Mouse (Mus musculus): Measurements from ENCODE around the gene Dhrs7b. TPM values are rescaled to one million over a fixed set of nuclear protein-coding genes. Genes with fewer than 3 reads are reported as not detected.
"Not testable (repeated sequence)": the region's sequence is repeated elsewhere in the genome, so short reads cannot be mapped to it uniquely, and the experiment has no call there.

The Dhrs7b gene
- total RNA-seq, 2 experiments from 2014 or later, result 19.1 to 27.2 TPM

DNA sequence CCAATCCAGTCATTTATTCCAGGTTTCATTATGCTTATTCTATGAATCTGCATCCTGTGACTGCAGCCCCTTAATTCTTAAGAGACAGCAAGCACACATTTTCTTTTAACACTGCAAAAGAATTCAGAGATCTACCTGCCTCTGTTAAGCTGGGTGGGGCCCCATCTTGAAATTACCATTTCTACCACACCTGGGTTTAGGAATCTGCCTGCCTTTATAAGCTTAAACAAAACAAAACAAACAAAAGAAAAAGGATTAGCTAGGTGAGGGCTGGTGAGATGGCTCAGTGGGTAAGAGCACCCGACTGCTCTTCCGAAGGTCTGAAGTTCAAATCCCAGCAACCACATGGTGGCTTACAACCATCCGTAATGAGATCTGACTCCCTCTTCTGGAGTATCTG lies 56.6 kb downstream of the Dhrs7b start:
- not testable (repeated sequence) for ATAC-seq (replicated peaks; ENCODE audit: low FRiP score, low TSS enrichment, poor library complexity, severe bottlenecking)

- no peak for ATAC-seq (replicated peaks; ENCODE audit: low FRiP score, low TSS enrichment, poor library complexity, severe bottlenecking)
Observed at GRCm38 (mm10) chr11:60889861-60890260, 59.4 kb downstream of the Dhrs7b start.

DNA sequence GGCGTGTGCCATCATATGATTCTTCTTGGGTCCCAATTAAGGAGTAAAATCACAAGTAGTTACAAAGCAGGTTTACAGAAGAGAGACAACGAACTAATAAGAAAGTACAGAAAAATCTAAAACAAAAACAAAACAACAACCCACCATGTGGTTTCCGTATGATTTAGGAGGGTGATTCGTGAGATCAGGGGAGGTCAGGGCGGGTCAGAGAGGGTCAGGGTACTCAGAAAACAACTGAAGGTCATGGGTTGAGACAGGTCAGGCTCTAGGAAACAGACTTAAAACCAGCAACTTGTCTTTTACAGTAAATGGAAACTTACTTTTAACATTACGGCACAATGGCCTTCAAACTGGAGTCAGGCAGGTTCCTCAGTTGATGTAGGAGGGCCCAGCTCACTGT lies 59.9 kb downstream of the Dhrs7b start:
- ATAC-seq (replicated peaks; ENCODE audit: low FRiP score, low TSS enrichment, poor library complexity, severe bottlenecking), result no peak

DNA sequence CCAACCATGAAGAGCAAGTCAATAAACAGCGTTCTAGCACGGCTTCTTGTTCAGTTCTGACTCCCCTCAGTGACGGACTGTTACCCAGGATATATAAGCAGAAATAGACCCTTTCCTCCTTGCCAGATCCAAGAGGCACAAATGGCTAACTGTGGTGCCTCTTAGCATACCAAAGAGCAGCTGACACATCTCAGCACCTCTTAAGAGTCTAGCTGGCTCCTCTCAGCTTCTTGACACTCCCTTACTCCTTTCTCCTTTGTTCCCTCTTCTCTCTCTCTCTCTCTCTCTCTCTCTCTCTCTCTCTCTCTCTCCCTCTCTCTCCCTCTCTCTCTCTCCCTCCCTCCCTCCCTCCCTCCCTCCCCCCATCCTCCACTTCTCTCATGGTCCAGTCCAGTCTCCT lies 60.3 kb downstream of the Dhrs7b start:
- ATAC-seq (replicated peaks; ENCODE audit: low FRiP score, low TSS enrichment, poor library complexity, severe bottlenecking), result no peak

GRCm38 (mm10) chr11:60895915-60896314 lies 65.5 kb downstream of the Dhrs7b start:
- ATAC-seq (replicated peaks; ENCODE audit: low FRiP score, low TSS enrichment, poor library complexity, severe bottlenecking), result no peak

GRCm38 (mm10) chr11:60902001-60902400 lies 71.6 kb downstream of the Dhrs7b start:
- ATAC-seq (replicated peaks; ENCODE audit: low FRiP score, low TSS enrichment, poor library complexity, severe bottlenecking), result no peak

- ATAC-seq (replicated peaks; ENCODE audit: low FRiP score, low TSS enrichment, poor library complexity, severe bottlenecking), result no peak
Observed at GRCm38 (mm10) chr11:60902486-60902885, 72.1 kb downstream of the Dhrs7b start.

GRCm38 (mm10) chr11:60903661-60904061 lies 73.2 kb downstream of the Dhrs7b start:
- ATAC-seq (replicated peaks; ENCODE audit: low FRiP score, low TSS enrichment, poor library complexity, severe bottlenecking), result no peak

DNA sequence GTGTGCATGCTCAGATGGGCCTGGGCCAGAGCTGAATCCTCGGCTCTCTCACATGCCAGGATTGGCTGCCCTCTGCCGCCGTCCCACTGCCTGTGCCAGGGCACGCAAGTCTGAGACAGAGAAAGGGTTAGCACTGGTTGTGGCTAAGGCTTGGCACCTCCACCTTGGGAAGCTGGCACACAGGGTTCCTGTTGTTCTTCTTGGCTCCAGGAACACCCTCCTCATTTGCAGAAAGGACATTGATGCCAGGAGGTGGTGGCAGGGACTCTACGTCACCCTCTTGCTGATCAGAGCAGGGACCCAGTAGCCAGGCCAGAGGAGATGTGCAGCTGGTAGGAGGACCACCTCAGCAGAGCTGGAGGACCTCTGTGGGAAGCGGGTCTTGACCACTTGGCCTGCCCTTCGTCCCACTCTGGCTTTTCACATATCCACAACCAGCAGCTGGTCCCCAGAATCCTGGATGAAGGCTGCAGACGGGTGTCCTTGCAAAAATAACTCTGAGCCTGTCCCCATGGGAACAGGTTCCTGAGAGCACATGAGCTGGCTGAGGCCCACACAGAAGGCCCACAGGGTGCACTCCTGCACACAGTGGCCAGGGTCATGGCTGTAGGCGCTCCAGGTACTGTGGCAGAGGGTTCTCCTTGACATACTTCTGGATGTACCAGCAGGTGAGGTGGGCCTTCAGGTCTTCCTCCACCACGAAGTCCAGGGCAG lies 75.1 kb downstream of the Dhrs7b start:
- no peak for ATAC-seq (replicated peaks; ENCODE audit: low FRiP score, low TSS enrichment, poor library complexity, severe bottlenecking)

- no peak for ATAC-seq (replicated peaks; ENCODE audit: low FRiP score, low TSS enrichment, poor library complexity, severe bottlenecking)
Observed at GRCm38 (mm10) chr11:60906449-60906848, 76.0 kb downstream of the Dhrs7b start.

DNA sequence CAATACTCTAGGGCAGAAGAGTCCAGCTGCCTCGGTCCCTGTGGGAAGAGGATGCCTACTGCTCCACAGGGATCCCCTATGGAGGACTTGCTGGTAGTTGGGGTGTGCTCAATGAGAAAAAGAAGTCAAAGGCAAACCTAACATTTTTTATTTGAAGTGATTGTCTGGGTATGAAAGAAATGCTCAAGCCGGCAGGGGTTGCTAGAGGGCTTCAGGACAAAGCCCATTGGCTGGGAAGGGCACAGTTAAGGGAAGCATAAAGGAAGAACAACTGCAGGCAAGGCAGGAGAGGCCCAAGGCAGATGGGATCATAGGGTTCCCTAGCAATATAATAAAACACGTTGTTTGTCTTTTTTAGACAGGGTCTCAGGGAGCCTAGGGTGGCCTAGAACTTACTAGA lies 77.6 kb downstream of the Dhrs7b start:
- ATAC-seq (replicated peaks; ENCODE audit: low FRiP score, low TSS enrichment, poor library complexity, severe bottlenecking), result no peak

GRCm38 (mm10) chr11:60909626-60910025 lies 79.2 kb downstream of the Dhrs7b start:
- ATAC-seq (replicated peaks; ENCODE audit: low FRiP score, low TSS enrichment, poor library complexity, severe bottlenecking), result no peak

Other genes starting within 250 kb of the Dhrs7b start
- 20.1 and 21.7 TPM in 2 replicates for gene Llgl1, start 130.9 kb upstream of the Dhrs7b start, total RNA-seq (2014; fragmentation: Nextera tagmentation)
- gene Llgl1, start 130.9 kb upstream of the Dhrs7b start, total RNA-seq (2017), result 3.8 and 8.0 TPM in 2 replicates
- gene Flii, start 103.4 kb upstream of the Dhrs7b start, total RNA-seq (2014; fragmentation: Nextera tagmentation), result 61.3 and 78.4 TPM in 2 replicates
- gene Flii, start 103.4 kb upstream of the Dhrs7b start, total RNA-seq (2017), result 85.0 and 105 TPM in 2 replicates
- gene Mief2, start 102.2 kb upstream of the Dhrs7b start, total RNA-seq (2014; fragmentation: Nextera tagmentation), result 3.8 and 4.4 TPM in 2 replicates
- 2.1 and 4.7 TPM in 2 replicates for gene Mief2, start 102.2 kb upstream of the Dhrs7b start, total RNA-seq (2017)
- gene Top3a, start 53.3 kb upstream of the Dhrs7b start, total RNA-seq (2014; fragmentation: Nextera tagmentation), result 17.9 and 18.8 TPM in 2 replicates
- gene Top3a, start 53.3 kb upstream of the Dhrs7b start, total RNA-seq (2017), result 19.8 and 24.8 TPM in 2 replicates
- 18.5 and 21.5 TPM in 2 replicates for gene Smcr8, start 53.1 kb upstream of the Dhrs7b start, total RNA-seq (2014; fragmentation: Nextera tagmentation)
- 11.7 and 11.9 TPM in 2 replicates for gene Smcr8, start 53.1 kb upstream of the Dhrs7b start, total RNA-seq (2017)
- 9.1 and 11.9 TPM in 2 replicates for gene Shmt1, start 18.9 kb upstream of the Dhrs7b start, total RNA-seq (2014; fragmentation: Nextera tagmentation)
- 29.1 and 73.7 TPM in 2 replicates for gene Shmt1, start 18.9 kb upstream of the Dhrs7b start, total RNA-seq (2017)
- gene Tmem11, start 48.6 kb downstream of the Dhrs7b start, total RNA-seq (2014; fragmentation: Nextera tagmentation), result 33.3 and 41.4 TPM in 2 replicates
- gene Tmem11, start 48.6 kb downstream of the Dhrs7b start, total RNA-seq (2017), result 78.6 and 101 TPM in 2 replicates
- 5.8 and 9.2 TPM in 2 replicates for gene Natd1, start 84.1 kb downstream of the Dhrs7b start, total RNA-seq (2014; fragmentation: Nextera tagmentation)
- gene Natd1, start 84.1 kb downstream of the Dhrs7b start, total RNA-seq (2017), result 1.4 and 2.2 TPM in 2 replicates
- 46.0 and 52.1 TPM in 2 replicates for gene Map2k3, start 101.4 kb downstream of the Dhrs7b start, total RNA-seq (2014; fragmentation: Nextera tagmentation)
- 13.5 and 19.1 TPM in 2 replicates for gene Map2k3, start 101.4 kb downstream of the Dhrs7b start, total RNA-seq (2017)
- gene Kcnj12, start 191.9 kb downstream of the Dhrs7b start, total RNA-seq (2014; fragmentation: Nextera tagmentation), result not detected in 2 replicates
- gene Kcnj12, start 191.9 kb downstream of the Dhrs7b start, total RNA-seq (2017), result not detected in 2 replicates